Mouse (Mus musculus): ENCODE data around the gene Ndufa9. TPM values are rescaled to one million over a fixed set of nuclear protein-coding genes. Genes with fewer than 3 reads are reported as not detected.

Ndufa9 gene
- polyA plus RNA-seq (2017; shearing (Covaris generic)): 116 TPM

GRCm38 (mm10) chr6:126848712-126849704 is at the start of gene Ndufa9:
Ndufa9 (minus strand) TSS chr6:126849136.

DNA sequence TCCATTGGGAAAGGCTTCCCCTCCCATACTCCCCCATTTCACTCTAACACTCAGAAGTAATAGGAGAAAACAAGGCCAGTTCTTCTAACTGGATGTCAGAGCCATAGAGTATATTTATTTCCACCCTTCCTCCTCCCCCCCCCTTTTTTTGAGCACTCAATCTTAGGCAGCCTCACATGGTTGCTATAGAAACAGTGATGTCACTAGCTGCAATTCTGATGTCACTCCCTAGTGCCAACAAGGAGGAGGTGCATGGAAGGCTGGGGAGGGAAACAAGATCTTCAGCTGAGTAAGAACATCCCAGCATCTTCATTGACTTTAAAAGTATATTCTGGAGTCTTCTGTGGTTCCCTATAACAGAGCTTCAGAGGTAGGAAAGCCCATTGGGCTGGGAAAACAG is 3.9 kb upstream of the Ndufa9 start, which contains the start of gene Akap3:
Gene Akap3 (plus strand): TSS at position 218 of the 400 bp plus-strand sequence.

Other genes starting within 250 kb of the Ndufa9 start
- 0.48 TPM for gene Kcna1, start 202.8 kb downstream of the Ndufa9 start, polyA plus RNA-seq (2017; shearing (Covaris generic))
- gene Kcna6, start 108.5 kb downstream of the Ndufa9 start, polyA plus RNA-seq (2017; shearing (Covaris generic)): not detected
- not detected for gene Akap3, start 4.0 kb upstream of the Ndufa9 start, polyA plus RNA-seq (2017; shearing (Covaris generic))
- not detected for gene Dyrk4, start 72.7 kb upstream of the Ndufa9 start, polyA plus RNA-seq (2017; shearing (Covaris generic))
- 2.1 TPM for gene Rad51ap1, start 90.5 kb upstream of the Ndufa9 start, polyA plus RNA-seq (2017; shearing (Covaris generic))
- 9.3 TPM for gene D6Wsu163e, start 90.8 kb upstream of the Ndufa9 start, polyA plus RNA-seq (2017; shearing (Covaris generic))
- gene Fgf6, start 166.4 kb upstream of the Ndufa9 start, polyA plus RNA-seq (2017; shearing (Covaris generic)): not detected
- gene Fgf23, start 223.8 kb upstream of the Ndufa9 start, polyA plus RNA-seq (2017; shearing (Covaris generic)): not detected

Measured in effector memory CD4-positive, alpha-beta T cell, adult 7 months (primary cell).